Mouse (Mus musculus): ENCODE results near the gene Tmem232.

DNA sequence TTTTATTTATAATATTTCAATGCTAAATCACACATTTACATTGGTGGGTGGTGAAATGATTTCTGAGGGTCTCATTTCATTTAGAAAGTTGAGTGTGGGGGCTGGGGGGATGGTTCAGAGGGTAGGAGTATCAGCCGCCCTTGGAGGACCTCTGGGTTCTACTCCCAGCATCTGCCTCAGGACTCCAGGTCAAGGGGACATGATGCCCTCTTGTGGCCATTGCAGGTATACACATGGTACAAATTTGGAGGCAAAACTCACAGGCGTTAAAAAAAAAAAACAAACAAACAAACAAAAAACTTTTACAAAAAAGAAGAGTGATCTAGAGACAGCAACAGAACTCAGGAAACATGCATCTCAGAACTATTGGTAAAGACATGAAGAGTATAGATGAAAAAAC, 215.3 kb downstream of the Tmem232 start:
- TF ChIP-seq POLR2A (IDR thresholded peaks at IDR 0.05; ENCODE audit: extremely low read depth, insufficient read depth, low read length) (no peak), CTCF (IDR thresholded peaks at IDR 0.05; ENCODE audit: extremely low read depth, insufficient read depth, low read length) (peak; percentile 70)
